Mouse (Mus musculus): ENCODE measurements around the gene Adgrl3. TPM values are rescaled to one million over a fixed set of nuclear protein-coding genes. Genes with fewer than 3 reads are reported as not detected.

Gene Adgrl3
- polyA plus RNA-seq, 1 experiment from 2014 or later, result 2.0 TPM

DNA sequence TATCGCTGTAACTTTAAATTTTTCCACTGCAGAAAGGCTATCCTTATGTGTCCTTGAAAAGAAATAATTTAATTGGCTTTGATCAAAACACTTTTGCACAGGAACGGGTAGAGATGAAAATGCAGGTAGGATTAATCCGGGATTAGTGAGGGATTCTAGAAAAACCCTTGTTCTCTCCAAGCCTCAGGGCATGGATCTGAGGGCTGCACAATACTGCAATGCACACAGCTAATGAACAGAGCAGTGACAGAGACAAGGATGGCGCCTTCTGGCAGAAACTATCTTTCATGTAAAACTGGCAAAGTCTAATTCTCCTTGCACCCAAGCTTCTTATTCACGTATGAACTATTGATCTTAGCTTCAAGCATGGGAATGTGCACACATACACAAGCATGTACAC is 791.0 kb downstream of the Adgrl3 start:
- Histone ChIP-seq H3K4me3 (replicated peaks) (no peak overlapping the region), H3K36me3 (no peaks in the 10 kb centered on the region), H3K27ac (no peak overlapping the region), H3K27me3 (no peaks in the 10 kb centered on the region), H3K9ac (no peak overlapping the region), H3K4me1 (replicated peaks) (no peaks in the 10 kb centered on the region), H3K9me3 (replicated peaks) (no peaks in the 10 kb centered on the region), H3K4me2 (no peak overlapping the region)
- DNase-seq (no peak), ATAC-seq (ENCODE audit: low read depth) (no peak)
- WGBS (ENCODE audit: insufficient replicate concordance), result 74% methylated on average over 5 of the region's 5 CpGs

- H3K9ac ChIP-seq, result no peak overlapping the region
These were observed 812.1 kb downstream of the Adgrl3 start for GRCm38 (mm10) chr5:81832076-81832475.

DNA sequence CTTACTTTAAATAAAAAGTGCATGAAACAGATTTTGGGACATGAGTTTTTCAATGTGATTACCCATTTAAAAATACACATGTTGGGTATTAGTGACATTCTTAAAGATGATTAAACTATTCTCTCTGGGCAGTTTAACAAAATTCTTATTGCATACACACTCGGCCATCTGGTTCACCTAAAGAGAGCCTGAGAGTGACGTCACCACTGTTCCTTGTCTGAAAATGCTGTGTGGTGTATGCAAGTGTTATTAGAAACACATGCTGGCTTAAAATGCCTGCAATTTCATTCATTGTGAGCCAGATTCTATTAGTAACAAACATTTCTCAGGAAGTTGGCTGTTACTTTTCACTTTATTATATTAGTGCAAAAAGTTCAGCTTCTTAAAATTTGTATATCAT is 812.7 kb downstream of the Adgrl3 start:
- 68% methylated on average over 2 of the region's 2 CpGs for WGBS (ENCODE audit: insufficient replicate concordance)
- no peak overlapping the region for H3K9ac ChIP-seq
- DNase-seq (no peak), ATAC-seq (ENCODE audit: low read depth) (no peak)
- H3K4me2 ChIP-seq, result no peak overlapping the region
- H3K27ac ChIP-seq, result no peak overlapping the region
- H3K27me3 ChIP-seq, result no peaks in the 10 kb centered on the region
- H3K4me1 ChIP-seq (replicated peaks), result no peaks in the 10 kb centered on the region
- H3K36me3 ChIP-seq, result no peaks in the 10 kb centered on the region
- H3K9me3 ChIP-seq (replicated peaks), result no peaks in the 10 kb centered on the region
- H3K4me3 ChIP-seq (replicated peaks), result no peak overlapping the region

More at GRCm38 (mm10) chr5:81832076-81832475, 812.1 kb downstream of the Adgrl3 start:
- no peak overlapping the region for H3K4me3 ChIP-seq (replicated peaks)
- no peak overlapping the region for H3K27ac ChIP-seq
- no peak for DNase-seq
- no peaks in the 10 kb centered on the region for H3K36me3 ChIP-seq
- H3K4me1 ChIP-seq (replicated peaks), result no peaks in the 10 kb centered on the region
- no peak for ATAC-seq (ENCODE audit: low read depth)
- H3K4me2 ChIP-seq, result no peak overlapping the region
- no peaks in the 10 kb centered on the region for H3K27me3 ChIP-seq
- H3K9me3 ChIP-seq (replicated peaks), result no peaks in the 10 kb centered on the region
- 76% methylated on average over 1 of the region's 1 CpGs for WGBS (ENCODE audit: insufficient replicate concordance)

- 73% methylated on average over 2 of the region's 2 CpGs for WGBS (ENCODE audit: insufficient replicate concordance)
- ATAC-seq (ENCODE audit: low read depth) (no peak), DNase-seq (no peak)
- no peaks in the 10 kb centered on the region for H3K36me3 ChIP-seq
- H3K27ac ChIP-seq, result no peak overlapping the region
- H3K9ac ChIP-seq, result no peak overlapping the region
- no peaks in the 10 kb centered on the region for H3K27me3 ChIP-seq
- H3K4me3 ChIP-seq (replicated peaks), result no peak overlapping the region
- H3K4me1 ChIP-seq (replicated peaks), result no peaks in the 10 kb centered on the region
- H3K9me3 ChIP-seq (replicated peaks), result no peaks in the 10 kb centered on the region
- no peak overlapping the region for H3K4me2 ChIP-seq
These were observed 817.9 kb downstream of the Adgrl3 start for GRCm38 (mm10) chr5:81837860-81838259.

DNA sequence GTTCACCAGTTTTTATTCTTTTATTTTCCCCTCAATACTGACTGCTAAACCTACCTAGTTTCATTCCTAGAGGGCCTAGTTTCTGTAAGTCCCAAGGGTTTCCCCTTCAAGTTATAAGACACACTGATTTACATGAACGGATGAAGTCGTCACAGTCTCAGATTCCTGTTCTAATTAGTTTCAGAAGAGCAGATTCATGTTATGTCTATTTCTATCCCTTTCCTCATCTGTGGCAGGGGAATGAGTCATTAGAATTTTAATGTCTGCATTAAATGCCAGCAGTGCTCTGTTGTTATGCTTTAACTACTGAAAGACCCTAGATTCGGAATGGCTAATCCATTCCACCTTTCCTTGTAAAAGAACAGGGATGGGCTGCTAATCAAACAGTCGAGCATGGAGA is 823.9 kb downstream of the Adgrl3 start:
- Histone ChIP-seq H3K4me2 (no peak overlapping the region), H3K4me3 (replicated peaks) (no peak overlapping the region), H3K9ac (no peak overlapping the region), H3K27me3 (no peaks in the 10 kb centered on the region), H3K27ac (no peak overlapping the region), H3K4me1 (replicated peaks) (no peaks in the 10 kb centered on the region), H3K9me3 (replicated peaks) (no peaks in the 10 kb centered on the region), H3K36me3 (no peaks in the 10 kb centered on the region)
- WGBS (ENCODE audit: insufficient replicate concordance), result 62% methylated on average over 4 of the region's 4 CpGs
- ATAC-seq (ENCODE audit: low read depth) (no peak), DNase-seq (no peak)

DNA sequence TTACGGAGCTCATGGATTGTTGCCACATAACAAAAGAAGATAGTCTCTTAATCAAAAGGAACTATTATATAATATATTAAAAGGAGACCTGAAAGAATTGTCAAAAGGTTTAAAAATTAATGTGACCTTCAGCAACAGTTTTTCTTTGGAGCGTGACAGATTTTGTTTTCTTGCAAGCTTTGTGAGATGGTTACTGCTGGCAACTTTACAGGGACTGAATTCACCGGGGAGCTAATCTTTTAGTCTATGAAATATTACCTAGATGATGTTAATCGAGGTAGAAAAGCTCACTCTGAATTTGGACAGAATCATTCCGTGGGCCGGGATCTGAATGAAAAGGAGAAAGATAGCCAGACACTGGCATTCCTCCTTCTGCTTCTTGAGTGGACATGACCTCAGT is 850.4 kb downstream of the Adgrl3 start:
- ATAC-seq (ENCODE audit: low read depth) (no peak), DNase-seq (no peak)
- no peaks in the 10 kb centered on the region for H3K9me3 ChIP-seq (replicated peaks)
- no peaks in the 10 kb centered on the region for H3K27me3 ChIP-seq
- H3K4me2 ChIP-seq, result no peak overlapping the region
- no peaks in the 10 kb centered on the region for H3K36me3 ChIP-seq
- H3K27ac ChIP-seq, result no peak overlapping the region
- H3K4me3 ChIP-seq (replicated peaks), result no peak overlapping the region
- no peak overlapping the region for H3K9ac ChIP-seq
- 74% methylated on average over 6 of the region's 6 CpGs for WGBS (ENCODE audit: insufficient replicate concordance)
- H3K4me1 ChIP-seq (replicated peaks), result no peaks in the 10 kb centered on the region

Small RNAs within 50 kb of the gene (microRNA-seq; reads per million reads assigned to microRNA genes)
- gene Gm22048, result not detected

Measured in liver, embryonic 13.5 days (tissue).